Mouse (Mus musculus): Measurements from ENCODE around the gene AC131692.1.

GRCm38 (mm10) chr19:6073889-6074288, 20.3 kb upstream of the AC131692.1 start:
- TF ChIP-seq CTCF (IDR thresholded peaks at IDR 0.05; ENCODE audit: extremely low read depth, insufficient read depth, insufficient read length, insufficient replicate concordance), result no peak
- TF ChIP-seq POLR2A (IDR thresholded peaks at IDR 0.05; ENCODE audit: low read depth, low read length), result no peak

Measured in spleen, adult 2 months (tissue).